Mouse (Mus musculus): ENCODE data around the gene Stmn1.

DNA sequence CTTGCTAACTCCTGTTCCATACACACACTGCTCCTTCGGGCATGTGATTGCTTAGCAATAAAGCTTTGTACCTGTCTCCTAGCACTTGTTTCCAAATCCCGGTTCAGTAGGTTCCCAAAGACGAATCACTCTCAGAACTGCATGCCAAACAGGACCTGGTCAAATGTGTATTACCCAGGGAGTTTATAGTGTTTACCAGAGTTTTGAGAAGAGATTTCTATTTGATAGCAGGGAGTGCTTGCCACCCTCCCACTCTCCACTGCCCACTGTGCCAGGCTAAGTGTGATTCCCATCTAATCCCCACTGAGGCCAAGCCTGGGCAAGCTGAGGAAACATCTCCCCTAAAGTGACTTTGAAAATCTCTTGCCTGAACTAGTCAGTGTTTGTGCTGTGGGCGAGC, 25.9 kb upstream of the Stmn1 start:
- TF ChIP-seq CTCF (IDR thresholded peaks at IDR 0.05; ENCODE audit: low read depth, low read length) (no peak), POLR2A (IDR thresholded peaks at IDR 0.05; ENCODE audit: borderline replicate concordance, low read depth, low read length) (no peak)

Measured in bone marrow macrophage, adult 2 months (primary cell).